Comparison of ENCODE assay signal across 12 mouse cellular contexts in genomic region chr10:128960590-128961584, GRCm38 (mm10). TPM values are rescaled to one million over a fixed set of nuclear protein-coding genes. Genes with fewer than 3 reads are reported as not detected.
A peak's percentile ranks its signal among the peaks of the same experiment; 100 is the strongest.
DNase-seq lines count a peak whose midpoint lies in the region; ATAC-seq and TF ChIP-seq lines count a peak whose summit lies in the region.
"Had no signal": no experiment of that assay in that cellular context is flagged by ENCODE, and none has a peak within 500 bp of the region (broad histone marks: within the 10 kb centered on the region; RNA-seq: fewer than 3 reads in every experiment).

Mettl7b (minus strand) TSS chr10:128960988.

- no peak within 1 kb of the TSS for H3K4me3 ChIP-seq in stomach, postnatal 0 days (ENCODE audit: low read depth, low read length)
- H3K4me3 ChIP-seq in forebrain, embryonic 12.5 days (replicated peaks), result no peak within 1 kb of the TSS
- H3K4me3 ChIP-seq: erythroblast, embryonic 14.5 days; hindbrain, embryonic 10.5 days had no signal

- WGBS in stomach, postnatal 0 days, result 64% methylated on average over 12 of the region's 12 CpGs
- 87% methylated on average over 12 of the region's 12 CpGs for WGBS in forebrain, embryonic 12.5 days

- no peaks in the 10 kb centered on the region for H3K9me3 ChIP-seq in stomach, postnatal 0 days (ENCODE audit: control insufficient read depth, low read length)
- H3K9me3 ChIP-seq in forebrain, embryonic 12.5 days, result no peaks in the 10 kb centered on the region
- H3K9me3 ChIP-seq: hindbrain, embryonic 10.5 days had no signal

- H3K36me3 ChIP-seq in stomach, postnatal 0 days (ENCODE audit: control insufficient read depth, insufficient read depth, low read length), result no peaks in the 10 kb centered on the region
- no peaks in the 10 kb centered on the region for H3K36me3 ChIP-seq in forebrain, embryonic 12.5 days (replicated peaks)
- H3K36me3 ChIP-seq: hindbrain, embryonic 10.5 days had no signal

- H3K27me3 ChIP-seq in stomach, postnatal 0 days (ENCODE audit: control insufficient read depth, insufficient read depth, low read length), result no peaks in the 10 kb centered on the region
- no peaks in the 10 kb centered on the region for H3K27me3 ChIP-seq in forebrain, embryonic 12.5 days

- no peak within 1 kb of the TSS for H3K9ac ChIP-seq in stomach, postnatal 0 days (ENCODE audit: low read length)
- no peak within 1 kb of the TSS for H3K9ac ChIP-seq in forebrain, embryonic 12.5 days

- ATAC-seq in stomach, postnatal 0 days (ENCODE audit: low FRiP score, low TSS enrichment), result peak; percentile 73
- ATAC-seq in forebrain, embryonic 12.5 days (ENCODE audit: low FRiP score), result no peak

- peak within 1 kb of the TSS; percentile 56; the same call in 1 of the 2 replicates for H3K27ac ChIP-seq in stomach, postnatal 0 days (replicated peaks)
- H3K27ac ChIP-seq in forebrain, embryonic 12.5 days, result no peak within 1 kb of the TSS
- H3K27ac ChIP-seq: hindbrain, embryonic 10.5 days had no signal

- TF ChIP-seq EP300 in stomach, postnatal 0 days (optimal IDR thresholded peaks at IDR 0.05), result no peak

- DNase-seq in adrenal gland, postnatal 14 days, result no peak
- no peak for DNase-seq in adrenal gland, postnatal 36 days
- peak; percentile 83 for DNase-seq in adipocyte (ENCODE audit: low spot score)
- DNase-seq in kidney, adult 8-10 months, result peak; percentile 80 to 82
- DNase-seq in stomach, postnatal 0 days (ENCODE audit: low spot score), result peak; percentile 42
- no peak for DNase-seq in urinary bladder, postnatal 36 days (ENCODE audit: low spot score in 2 of 2)
- no peak for DNase-seq in urinary bladder, postnatal 10 days (ENCODE audit: low spot score)
- DNase-seq: lung, postnatal 36 days had no signal

- no peak within 1 kb of the TSS for H3K4me2 ChIP-seq in stomach, postnatal 0 days (replicated peaks; ENCODE audit: low read depth)
- H3K4me2 ChIP-seq in forebrain, embryonic 12.5 days, result no peak within 1 kb of the TSS

- H3K4me1 ChIP-seq in stomach, postnatal 0 days (replicated peaks; ENCODE audit: control insufficient read depth, insufficient read depth), result no peaks in the 10 kb centered on the region
- no peaks in the 10 kb centered on the region for H3K4me1 ChIP-seq in forebrain, embryonic 12.5 days
- H3K4me1 ChIP-seq: hindbrain, embryonic 10.5 days had no signal

- TF ChIP-seq CTCF in stomach, postnatal 0 days (IDR thresholded peaks at IDR 0.05; ENCODE audit: low read depth), result no peak

RNA-seq across cellular contexts. Expression of gene Mettl7b, which starts in this region (rescaled TPM):
- 0.83 and 37.1 TPM in 2 replicates for total RNA-seq in adrenal gland, postnatal 14 days (2021)
- under 1 TPM; 0.30 to 0.76 TPM for total RNA-seq in adrenal gland, postnatal 36 days (2021)
- 67.6 and 68.0 TPM in 2 replicates for polyA plus RNA-seq in stomach, postnatal 0 days (2015; fragmentation: Nextera tagmentation; extraction: Ambion mirVana)
- not detected in 2 replicates for polyA plus RNA-seq in forebrain, embryonic 12.5 days (2016; fragmentation: Nextera tagmentation; extraction: Ambion mirVana)
- polyA plus RNA-seq: cortical plate, adult 2 months; erythroblast, embryonic 14.5 days; hindbrain, embryonic 10.5 days had no signal

Comparison
In these comparisons a context has a peak if more than half of its experiments do, and no peak if none do; other contexts are left out.
1. RNA of gene Mettl7b (polyA plus RNA-seq): 67.6 to 68.0 TPM in stomach, postnatal 0 days; not detected in forebrain, embryonic 12.5 days; every median in the first group is over 10 times any median in the second.
2. DNase-seq: peak in adipocyte (single experiment), kidney, adult 8-10 months (2 of 2) and stomach, postnatal 0 days (single experiment); none in adrenal gland, postnatal 14 days (single experiment), adrenal gland, postnatal 36 days (0 of 2), urinary bladder, postnatal 36 days (0 of 2) and urinary bladder, postnatal 10 days (single experiment).